In genomic region chr9:108094184-108094941, GRCm38 (mm10) we compare ENCODE assay signal across 8 mouse cellular contexts. TPM values are rescaled to one million over a fixed set of nuclear protein-coding genes. Genes with fewer than 3 reads are reported as not detected.
A peak's percentile ranks its signal among the peaks of the same experiment; 100 is the strongest.
DNase-seq lines count a peak whose midpoint lies in the region; ATAC-seq lines count a peak whose summit lies in the region.

Gene Apeh, minus strand, starts transcription at chr9:108094606.

- DNase-seq in Muller cell, postnatal 12 days (ENCODE audit: inconsistent ontology term) = peak; percentile 99
- peak; percentile 95 for DNase-seq in cerebellum, adult 9-11 months
- DNase-seq in frontal cortex, adult 2 months (ENCODE audit: extremely low spot score in 1 of 2, low spot score in 1 of 2) = peak; percentile 79 to 89
- peak; percentile 97 for DNase-seq in hindbrain, embryonic 11.5 days (ENCODE audit: low spot score)
- DNase-seq in layer of hippocampus, postnatal 10 days (ENCODE audit: low spot score in 2 of 2) = peak; percentile 88 to 90
- DNase-seq in lung, postnatal 10 days = peak; percentile 98
- peak; percentile 96 for DNase-seq in ovary, postnatal 36 days (ENCODE audit: low spot score)
- DNase-seq in thymus, postnatal 25 days = peak; percentile 97

- H3K4me1 ChIP-seq in hindbrain, embryonic 11.5 days (replicated peaks; ENCODE audit: control insufficient read depth, insufficient read depth, low read length) = peaks cover 2% of the 10 kb centered on the region; the same call in 1 of the 2 replicates

- ATAC-seq in hindbrain, embryonic 11.5 days (ENCODE audit: low FRiP score) = peak; percentile 95

- peak within 1 kb of the TSS; percentile 77 for H3K4me3 ChIP-seq in hindbrain, embryonic 11.5 days (ENCODE audit: low read depth, low read length)

- 0 out of 2 replicates have a peak, but pooled peaks cover 5% of the 10 kb centered on the region for H3K36me3 ChIP-seq in hindbrain, embryonic 11.5 days (ENCODE audit: control insufficient read depth, insufficient read depth, low read length)

- under 1% methylated on average over 45 of the region's 52 CpGs for WGBS in hindbrain, embryonic 11.5 days

- peak within 1 kb of the TSS; percentile 90 for H3K4me2 ChIP-seq in hindbrain, embryonic 11.5 days (replicated peaks; ENCODE audit: low read depth, low read length)

- no peaks in the 10 kb centered on the region for H3K27me3 ChIP-seq in hindbrain, embryonic 11.5 days (ENCODE audit: control insufficient read depth, insufficient read depth, low read length)

- peak within 1 kb of the TSS; percentile 47 for H3K27ac ChIP-seq in hindbrain, embryonic 11.5 days (ENCODE audit: low read depth, low read length)

- H3K9ac ChIP-seq in hindbrain, embryonic 11.5 days (ENCODE audit: low read depth, low read length) = peak within 1 kb of the TSS; percentile 80

- no peaks in the 10 kb centered on the region for H3K9me3 ChIP-seq in hindbrain, embryonic 11.5 days (ENCODE audit: control insufficient read depth, low read length)

RNA-seq across cellular contexts. Expression of gene Apeh, which starts in this region (rescaled TPM):
- 32.7 and 32.9 TPM in 2 replicates for polyA plus RNA-seq in frontal cortex, adult 2 months (2012; rRNA removed)
- 54.3 and 55.3 TPM in 2 replicates for polyA plus RNA-seq in hindbrain, embryonic 11.5 days (2014; fragmentation: Nextera tagmentation; extraction: Ambion mirVana)
- total RNA-seq in layer of hippocampus, postnatal 10 days (2021) = 10 to 100 TPM; 41.0 to 46.7 TPM

Comparison
In these comparisons a context has a peak if more than half of its experiments do, and no peak if none do; other contexts are left out.
1. Peak in every context shown above with its lines: DNase-seq, ATAC-seq, H3K4me3 ChIP-seq and H3K27ac ChIP-seq.